Mouse (Mus musculus) lung, postnatal 4 days (tissue): ENCODE data around the gene Lmln.
"Not testable (repeated sequence)": the region's sequence is repeated elsewhere in the genome, so short reads cannot be mapped to it uniquely, and the experiment has no call there.

Source experiments
- DNase-seq, 2 experiments: peaks; one replicate each; pipeline ENCODE4 v3.0.0; 2021

Lmln gene

DNA sequence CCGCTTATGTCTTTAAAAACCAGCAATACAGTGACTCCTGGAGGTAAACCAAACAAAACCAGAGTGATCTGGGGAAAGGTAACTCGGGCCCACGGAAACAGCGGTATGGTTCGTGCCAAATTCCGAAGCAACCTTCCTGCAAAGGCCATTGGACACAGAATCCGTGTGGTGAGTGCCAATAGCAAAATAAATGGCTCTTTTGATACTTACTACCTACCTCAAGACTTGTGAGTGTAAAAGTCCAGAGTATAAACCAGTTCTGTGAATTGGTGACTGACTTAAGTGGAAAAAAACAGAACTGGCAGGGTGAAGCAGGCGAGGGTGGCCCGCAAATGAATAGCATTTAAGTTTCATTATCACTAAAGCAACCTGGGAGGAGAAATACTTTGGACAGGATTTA is 3.7 kb upstream of the Lmln start:
- DNase-seq, result not testable (repeated sequence)

DNA sequence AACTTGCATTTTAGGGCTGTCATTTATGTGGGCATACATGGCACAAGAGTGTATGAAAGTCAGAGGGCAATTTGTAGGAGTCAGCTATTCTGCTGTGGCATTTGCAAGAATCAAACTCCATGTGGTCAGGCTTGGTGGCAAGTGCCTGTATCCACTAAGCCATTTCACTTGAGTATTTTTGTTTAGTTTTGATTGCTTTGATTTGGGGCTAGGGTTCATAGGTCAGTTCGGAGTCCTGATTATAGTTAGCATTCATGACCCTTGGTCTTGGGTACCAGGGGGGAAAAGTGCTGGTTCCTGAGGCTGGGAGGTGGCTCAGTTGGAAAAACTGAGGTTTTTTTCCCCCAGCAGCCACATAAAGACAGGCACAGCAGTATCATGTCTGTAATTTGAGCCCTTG is 2.9 kb upstream of the Lmln start:
- no peak for DNase-seq

DNA sequence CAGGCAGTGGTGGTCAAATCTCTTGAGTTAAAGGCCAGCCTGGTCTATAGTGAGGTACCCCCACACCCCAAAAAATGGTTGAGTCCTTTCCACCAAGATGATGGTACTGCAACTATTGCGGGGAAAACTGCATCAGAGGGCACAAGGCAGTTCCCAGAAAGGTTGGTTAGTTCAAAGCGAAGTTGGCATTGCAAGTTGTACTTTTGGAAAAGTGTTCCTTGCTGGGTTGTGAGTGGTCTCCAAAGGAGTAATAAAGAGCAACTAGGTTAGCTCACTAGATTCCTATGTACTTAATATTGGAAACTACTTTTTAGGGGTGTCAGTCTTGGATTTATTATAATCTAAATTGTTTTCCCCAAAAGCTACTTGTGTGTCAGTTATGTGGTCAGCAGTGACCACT is 1.4 kb upstream of the Lmln start:
- DNase-seq, result no peak

DNA sequence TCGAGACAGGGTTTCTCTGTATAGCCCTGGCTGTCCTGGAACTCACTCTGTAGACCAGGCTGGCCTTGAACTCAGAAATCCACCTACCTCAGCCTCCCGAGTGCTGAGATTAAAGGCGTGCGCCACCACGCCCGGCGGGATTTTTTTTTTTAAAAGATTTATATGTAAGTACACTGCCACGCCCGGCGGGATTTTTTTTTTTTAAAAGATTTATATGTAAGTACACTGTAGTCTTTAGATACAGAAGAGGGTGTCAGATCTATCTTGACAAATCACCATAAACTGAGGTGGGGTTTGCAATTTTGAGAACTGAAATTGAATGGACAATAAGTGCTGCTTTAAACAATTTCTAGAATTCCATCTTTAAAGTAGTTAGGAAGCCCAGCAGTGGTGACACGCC is 921 bp upstream of the Lmln start:
- DNase-seq, result no peak

DNA sequence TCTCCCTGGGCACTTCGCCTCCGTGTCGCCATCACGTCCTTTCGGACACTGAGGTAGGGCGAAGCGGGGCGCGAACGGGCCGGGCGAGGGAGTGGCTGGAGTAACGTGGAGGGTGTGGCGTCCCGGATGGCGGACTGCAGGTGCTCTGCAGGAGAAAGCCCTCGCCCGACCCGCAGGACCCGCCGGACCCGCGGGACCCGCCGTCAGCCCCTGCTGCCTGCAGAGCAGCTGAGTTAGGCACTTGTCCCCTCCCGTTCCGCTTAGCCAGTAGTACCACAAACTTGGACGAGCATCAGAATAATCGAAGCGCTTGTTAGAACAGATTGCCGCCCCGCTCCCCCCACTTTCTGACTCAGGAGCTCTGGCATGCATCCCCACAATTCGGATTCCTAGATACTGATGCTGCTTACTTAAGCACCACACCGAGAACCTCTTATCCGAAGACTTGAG is 386 bp downstream of the Lmln start:
- DNase-seq, result no peak

DNA sequence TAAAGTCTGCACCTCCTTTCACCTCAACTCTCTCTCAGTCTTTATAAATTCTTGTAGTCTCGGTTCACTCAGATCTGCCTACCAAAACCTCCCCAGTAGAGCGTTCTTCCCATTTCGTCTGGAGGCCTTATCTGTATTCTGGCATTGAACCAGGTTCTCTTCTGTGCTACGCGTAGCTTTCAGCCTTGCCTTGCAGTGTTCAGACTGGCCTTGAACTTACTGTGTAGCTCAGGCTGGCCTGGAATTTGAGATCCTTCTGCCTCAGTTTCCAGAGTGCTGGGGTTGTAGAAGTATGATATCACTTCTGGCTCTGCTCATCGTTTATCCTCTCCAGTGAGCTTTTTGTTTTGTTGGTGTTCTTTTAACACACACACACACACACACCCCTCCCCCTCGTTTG is 946 bp downstream of the Lmln start:
- DNase-seq, result no peak

DNA sequence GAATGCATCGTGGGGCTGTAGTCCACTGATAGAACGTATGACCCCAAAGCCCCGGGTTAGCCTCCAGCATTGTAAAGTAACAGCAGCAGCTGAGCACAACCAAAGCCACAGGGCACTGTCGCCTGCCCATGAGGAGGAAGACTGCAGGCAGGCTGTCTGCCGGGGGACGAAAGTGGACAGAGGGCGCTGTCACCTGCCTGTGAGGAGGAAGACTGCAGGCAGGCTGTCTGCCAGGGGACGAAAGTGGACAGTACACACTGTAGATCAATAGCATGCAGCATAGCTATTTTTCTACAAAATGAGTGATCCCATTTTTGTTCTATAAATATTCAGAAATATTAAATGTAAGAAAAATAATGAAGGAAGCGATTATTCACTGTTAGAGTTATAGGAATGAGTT is 2.3 kb downstream of the Lmln start:
- DNase-seq, result no peak

DNA sequence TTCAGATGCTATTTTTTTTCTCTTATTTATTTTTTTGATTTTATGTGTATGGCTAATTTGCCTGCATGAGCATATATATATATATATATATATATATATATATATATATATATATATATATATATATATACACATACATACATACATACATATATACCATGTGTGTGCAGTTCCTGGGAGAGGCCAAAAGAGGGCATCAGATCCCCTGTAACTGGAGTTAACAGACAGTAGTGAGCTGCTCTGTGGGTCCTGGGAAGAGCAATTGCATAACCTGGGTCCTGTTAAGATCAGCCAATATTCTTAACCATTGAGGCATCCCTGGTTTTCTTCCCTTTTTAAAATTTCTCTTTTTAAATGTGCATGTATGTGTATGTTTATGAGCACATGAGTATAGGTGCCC is 8.6 kb downstream of the Lmln start:
- no peak for DNase-seq

DNA sequence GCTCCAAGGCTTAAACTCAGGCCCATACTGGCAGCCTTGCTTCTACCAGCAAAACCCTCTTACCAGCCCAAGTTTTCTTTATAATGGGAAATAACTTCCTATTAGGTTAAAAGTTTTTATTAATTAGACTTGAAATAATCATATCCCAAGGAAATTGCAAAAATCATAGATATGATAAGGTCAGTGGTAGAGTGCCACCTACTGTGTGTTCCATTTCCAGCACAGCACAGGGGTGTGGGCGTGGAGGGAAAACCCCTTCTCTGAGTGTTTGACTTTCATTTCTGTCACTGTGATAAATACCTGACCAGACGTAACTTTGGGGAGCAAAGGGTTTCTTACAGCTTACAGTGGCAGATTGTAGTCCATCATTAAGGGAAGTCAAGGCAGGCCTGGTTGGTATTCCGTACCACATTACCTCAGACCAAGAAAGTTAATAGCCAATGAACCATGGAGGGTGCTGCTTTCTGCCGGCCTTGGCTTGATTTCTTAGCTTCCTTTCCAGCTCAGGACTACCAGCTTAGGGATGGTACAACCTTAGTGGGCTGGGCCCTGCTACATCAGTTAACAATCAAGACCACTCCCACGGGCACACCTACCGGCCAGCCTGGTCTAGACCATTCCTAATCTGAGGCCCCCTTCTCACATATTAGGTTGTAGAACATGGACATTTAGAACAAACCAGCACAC is 10.7 kb downstream of the Lmln start:
- DNase-seq, result no peak

DNA sequence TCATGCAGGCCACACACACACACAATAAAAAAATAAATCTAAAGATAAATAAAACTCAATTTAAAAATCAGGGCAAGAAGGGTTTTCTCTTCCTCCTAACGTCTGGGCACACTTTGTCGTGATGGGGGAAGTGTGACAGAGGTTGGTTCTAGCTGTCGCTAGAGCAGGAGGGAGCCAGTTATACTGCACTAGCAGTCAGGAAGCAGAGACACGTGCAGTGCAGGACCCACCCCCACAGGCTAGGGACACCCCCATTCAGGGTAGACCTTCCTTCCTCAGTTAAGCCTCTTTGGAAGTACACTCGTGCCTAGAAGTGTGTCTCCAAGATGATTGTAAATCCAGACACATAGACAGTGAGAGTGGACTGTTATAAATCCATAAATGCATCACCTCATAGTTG is 12.6 kb downstream of the Lmln start:
- DNase-seq, result no peak

DNA sequence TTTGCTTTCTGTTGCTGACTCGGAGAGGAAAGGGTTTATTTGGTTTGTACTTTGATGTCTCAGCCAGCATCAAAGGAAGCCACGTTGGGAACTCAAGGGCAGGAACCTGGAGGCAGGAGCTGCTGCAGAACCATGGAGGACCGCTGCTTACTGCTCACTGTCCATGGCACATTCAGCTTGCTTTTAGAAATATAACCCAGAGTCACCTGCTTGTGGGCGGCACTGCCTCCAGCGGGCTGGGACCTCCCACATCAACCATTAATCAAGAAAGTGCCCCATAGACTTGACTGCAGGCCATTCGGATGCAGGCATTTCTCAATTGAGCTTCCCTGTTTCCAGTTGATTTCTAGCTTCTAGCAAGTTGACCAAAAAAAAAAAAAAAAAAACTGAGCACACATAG is 13.8 kb downstream of the Lmln start:
- DNase-seq, result no peak

DNA sequence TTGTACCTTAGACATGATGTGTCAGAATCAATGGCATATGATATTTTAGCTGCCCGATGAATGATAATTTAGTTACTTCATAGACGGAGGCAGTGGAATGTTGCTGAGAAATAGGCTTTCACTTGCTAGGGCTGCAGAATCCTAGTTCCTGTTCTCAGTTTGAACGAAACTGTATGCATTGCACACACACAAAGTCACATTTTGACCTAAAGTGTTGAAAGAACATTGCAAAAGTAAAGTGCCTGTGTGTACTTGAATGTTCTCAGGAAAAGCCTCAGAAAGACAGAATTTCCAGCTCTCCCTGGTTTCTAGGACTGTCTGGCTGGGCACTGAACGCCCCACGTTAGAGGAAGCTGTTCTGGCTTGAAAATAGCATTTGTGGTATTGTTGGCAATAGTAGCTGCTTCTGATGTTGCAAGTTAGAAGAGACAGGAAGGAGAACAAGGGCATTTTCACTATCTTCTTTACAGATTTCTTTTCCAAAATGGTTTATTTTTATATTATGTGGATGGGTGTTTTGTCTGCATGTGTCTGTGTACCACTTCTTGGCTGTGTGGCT is 14.8 kb downstream of the Lmln start:
- no peak for DNase-seq

DNA sequence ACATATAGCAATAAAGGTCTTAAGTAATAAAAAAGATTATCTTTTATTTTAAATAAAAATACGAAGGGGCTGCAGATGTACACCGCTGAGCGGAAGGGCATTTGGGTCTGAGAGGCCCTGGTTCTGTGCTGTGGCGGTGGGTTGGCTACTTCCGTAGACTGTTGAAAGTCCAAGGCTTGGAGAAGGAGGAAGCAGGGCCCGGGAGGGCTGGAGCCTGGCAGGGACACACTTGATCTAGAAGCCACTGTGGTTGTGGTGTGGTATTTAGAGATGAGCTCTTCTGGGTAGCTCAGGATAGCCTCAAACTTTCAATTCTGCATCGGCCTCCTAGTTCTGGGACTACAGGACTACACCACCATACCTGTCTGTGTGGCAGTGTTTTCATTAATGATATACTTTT is 17.7 kb downstream of the Lmln start:
- peak in 1 of 2 experiments; percentile 24 for DNase-seq

DNA sequence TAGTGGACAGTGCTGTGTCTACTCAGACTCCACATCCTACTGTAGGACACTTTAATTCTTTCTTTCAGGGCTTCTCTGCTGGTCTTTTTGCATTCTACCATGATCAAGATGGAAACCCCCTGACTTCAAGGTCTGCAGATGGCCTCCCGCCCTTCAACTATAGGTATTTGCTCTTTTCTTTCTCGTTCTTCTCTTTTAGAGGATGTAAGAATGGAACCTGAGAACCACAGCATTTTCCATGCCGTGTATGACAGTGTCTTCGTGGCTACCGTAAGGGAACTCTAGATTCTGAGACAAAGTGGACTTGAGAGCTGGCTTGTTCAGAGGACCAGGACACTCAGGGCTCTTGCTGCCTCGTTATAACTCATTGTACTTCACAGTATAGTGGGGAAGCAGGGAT is 20.6 kb downstream of the Lmln start:
- DNase-seq, result no peak

DNA sequence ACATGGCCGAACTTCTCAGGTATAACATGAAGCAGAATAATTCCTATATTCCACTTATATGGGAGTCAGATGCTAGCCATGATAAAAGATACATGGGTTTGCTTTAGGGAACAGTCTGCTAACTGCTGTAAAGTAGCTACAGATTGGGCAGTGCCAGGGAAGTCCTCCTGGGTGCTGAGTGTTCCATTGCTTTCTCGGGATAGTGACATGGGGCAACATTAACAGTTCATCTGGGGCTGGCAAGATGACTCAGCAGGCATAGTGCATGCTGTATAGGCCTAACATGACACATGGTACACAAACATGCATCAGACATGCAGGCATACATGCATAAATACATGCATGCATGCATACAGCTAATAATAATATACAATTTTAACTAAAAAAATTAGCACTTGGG is 21.7 kb downstream of the Lmln start:
- no peak for DNase-seq

DNA sequence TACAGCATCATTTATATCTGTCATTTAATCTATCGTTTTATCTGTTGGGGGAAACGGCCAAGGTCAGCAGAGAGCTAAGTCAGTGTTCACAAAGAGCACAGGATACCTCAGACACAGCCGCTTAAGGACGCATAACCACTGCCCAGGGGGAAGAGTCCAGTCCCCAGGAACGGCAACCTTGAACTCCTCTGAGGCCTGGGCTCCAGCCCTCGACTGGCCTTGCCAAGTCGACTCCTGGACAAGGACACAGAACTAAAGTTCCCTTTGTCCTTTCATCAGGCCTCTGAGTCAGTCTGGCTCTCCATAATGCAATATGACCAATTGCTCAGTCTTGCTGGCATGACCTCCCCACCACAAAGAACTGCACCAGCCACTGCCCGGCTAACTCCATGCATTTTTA is 23.3 kb downstream of the Lmln start:
- no peak for DNase-seq

DNA sequence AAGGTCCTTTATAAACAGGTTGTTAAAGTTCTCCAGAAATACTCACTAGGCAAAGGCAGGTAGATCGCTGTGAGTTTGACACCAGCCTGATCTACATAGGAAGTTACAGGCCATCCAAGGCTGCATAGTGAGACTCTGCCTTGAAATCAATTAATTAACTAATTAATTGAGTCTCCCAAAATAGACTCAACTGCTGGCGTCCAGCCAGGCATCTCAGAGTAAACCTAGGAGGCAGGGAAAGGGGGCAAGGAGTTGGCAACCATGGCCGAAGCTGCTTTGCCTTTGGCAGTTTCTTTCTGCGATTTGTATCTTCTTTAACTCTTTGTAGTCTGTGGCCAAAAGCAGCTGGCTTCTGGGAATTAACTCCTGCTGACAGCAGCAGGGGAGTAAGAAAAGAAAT is 51.4 kb downstream of the Lmln start:
- no peak for DNase-seq

DNA sequence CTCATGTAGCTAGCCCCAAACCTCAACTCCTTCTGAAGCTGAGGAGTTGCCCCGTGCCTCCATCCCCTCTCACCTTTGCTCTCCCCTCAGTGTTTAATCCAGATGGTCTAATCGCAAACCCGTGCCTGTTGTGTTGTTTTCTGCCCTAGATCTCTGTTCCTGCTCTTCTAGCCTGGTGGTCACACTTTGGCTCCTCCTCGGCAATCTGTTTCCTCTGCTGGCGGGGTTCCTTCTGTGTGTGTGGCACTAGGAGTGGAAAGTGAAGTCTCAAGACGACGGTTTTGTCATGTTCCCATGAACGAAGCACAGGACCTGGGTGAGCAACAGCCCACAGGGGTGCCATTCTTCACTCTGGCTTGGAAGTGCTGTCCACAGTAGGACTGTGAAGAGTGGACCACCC is 61.1 kb downstream of the Lmln start:
- DNase-seq, result no peak

DNA sequence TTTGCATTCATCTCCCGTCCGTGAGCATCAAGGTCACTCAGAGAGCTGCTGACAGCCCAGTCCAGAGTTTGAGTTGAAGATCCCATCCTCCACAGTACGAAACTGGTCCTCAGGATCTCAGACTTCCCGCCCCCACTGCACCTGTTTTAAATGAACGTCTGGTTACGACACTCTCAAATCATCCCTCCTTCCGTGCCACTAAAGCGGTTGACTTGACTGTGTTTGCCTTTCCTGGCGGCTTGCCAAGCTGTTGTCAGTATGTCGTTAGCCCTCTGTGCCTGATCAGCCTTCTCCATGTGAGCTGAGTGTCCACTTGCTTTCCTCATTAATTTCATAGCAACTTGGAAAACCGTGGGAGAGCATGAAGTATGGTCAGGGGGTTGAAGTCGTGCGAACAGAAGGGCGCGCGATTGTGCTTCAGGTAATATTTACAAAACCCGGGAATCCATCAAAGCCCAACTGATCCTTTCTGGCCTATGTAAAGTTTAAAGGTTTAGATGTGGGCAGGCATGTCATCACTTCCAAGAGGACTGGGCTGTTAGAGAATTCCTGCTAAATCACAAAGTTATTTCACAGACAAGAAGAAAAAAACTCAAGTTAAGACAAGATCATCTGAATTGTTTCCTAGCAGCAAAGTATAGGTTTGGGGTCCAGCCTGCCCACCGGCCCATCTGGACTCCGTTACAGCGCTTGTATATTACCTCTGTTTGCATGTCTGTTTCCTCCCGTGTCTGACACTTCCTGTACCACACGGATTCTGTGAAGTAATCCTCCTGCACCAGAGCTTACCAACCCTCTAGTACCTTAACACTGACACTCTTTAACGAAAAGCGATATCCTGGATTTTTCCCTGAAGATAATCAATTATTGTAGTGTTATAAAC is 61.9 kb downstream of the Lmln start:
- DNase-seq, result peak in 1 of 2 experiments; percentile 6

DNA sequence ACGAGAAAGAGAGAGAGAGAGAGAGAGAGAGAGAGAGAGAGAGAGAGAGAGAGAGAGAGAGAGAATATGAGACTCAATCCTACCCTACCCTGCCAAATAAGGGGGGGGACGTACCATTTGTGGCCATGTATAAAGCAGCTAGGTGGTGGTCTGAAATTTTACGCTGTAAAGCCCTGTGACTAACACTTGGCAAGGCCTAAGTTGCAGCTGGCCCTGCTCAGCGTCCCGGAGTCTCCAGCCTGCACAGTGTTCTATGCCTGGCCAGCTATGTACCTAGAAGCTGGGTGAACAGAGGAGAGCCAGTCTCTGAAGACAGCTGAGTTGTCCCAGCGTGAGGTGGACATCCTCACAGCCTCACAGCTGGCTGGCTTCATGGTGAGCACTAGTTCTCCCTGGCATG is 64.7 kb downstream of the Lmln start:
- DNase-seq, result no peak

DNA sequence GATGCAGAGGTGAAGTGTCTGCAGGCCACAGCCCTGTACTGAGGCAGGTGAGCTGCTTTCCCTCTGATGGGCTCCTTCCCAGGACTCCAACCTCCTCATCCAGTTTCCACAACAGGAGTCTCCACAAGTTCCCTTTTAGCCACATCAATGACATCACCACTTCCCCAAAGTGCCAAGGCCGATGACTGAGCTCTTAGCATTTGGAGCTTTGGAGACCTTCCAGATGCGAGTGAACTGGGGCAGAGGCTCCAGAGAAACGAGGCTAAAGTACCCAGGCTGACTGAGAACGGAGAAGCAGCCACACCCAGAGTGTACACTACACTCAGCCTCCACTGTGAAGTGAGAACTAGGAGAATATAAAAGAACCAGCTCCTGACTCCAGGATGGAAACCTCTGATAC is 68.4 kb downstream of the Lmln start:
- peak in 1 of 2 experiments; percentile 15 for DNase-seq

DNA sequence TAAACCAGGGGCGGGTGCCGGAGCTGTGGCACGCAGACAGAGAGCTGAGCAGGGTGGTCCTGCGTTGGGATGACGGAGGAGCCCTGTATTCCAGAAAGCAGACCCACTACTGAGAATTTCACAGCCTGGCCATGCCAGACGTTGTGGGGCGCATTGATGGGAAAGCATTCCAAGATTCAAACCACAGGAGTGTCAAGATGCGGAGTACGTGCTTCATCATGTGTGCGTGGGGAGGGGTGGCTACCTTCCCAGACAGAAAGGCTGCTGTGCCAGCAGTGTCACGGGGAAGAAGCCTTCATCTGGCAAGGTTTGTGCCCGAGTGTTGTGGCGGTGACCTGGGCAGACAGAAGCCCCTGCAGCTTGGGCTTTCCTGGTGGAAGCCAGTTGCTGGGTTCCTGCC is 70.9 kb downstream of the Lmln start:
- no peak for DNase-seq

DNA sequence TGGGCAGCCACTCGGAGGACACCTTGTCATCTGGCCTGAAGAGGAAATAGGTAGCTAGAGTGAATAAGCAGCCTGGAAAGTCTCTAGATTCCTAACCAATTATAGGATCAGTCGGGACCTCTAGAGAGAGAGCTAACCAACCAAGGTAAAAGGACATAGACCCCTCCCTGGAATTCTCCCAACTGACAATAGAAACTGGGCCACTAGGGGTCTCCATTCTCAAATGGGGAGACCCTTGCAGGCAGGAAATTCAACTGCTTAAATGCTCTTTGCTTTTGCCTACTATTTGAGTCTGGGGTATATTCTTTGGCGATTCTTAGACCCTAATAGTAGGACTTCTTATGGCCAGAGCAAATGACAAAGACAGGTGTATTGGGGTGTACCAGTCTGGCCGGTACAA is 72.8 kb downstream of the Lmln start:
- no peak for DNase-seq

DNA sequence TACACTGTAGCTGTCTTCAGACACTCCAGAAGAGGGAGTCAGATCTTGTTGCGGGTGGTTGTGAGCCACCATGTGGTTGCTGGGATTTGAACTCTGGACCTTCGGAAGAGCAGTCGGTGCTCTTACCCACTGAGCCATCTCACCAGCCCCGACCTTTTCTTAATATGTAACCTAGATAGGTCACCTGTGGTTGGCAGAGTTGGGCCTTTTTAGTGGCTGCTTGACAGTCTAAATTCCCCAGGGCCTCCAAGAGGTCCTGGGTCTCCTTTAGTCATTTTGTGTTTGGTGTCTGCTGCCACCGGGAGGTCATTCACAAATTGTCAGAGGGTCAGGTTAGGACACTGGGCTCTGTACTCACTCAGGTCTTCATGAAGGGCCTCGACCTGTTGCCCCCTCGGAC is 76.7 kb downstream of the Lmln start:
- not testable (repeated sequence) for DNase-seq
